Mouse (Mus musculus) E14TG2a.4 (cell line): ENCODE results near the gene Cntnap5a.
A peak's percentile ranks its signal among the peaks of the same experiment; 100 is the strongest.

Experiments used
- H3K27me3 ChIP-seq: 2 replicates; pipeline ENCODE4 v1.6.1; 2014; ENCODE audit warnings: low read length, control low read depth; ENCODE audit not compliant: insufficient read depth
- H3K36me3 ChIP-seq: 2 replicates; pipeline ENCODE4 v1.6.1; 2014; ENCODE audit warnings: low read length, control low read depth; ENCODE audit not compliant: insufficient read depth
- H3K4me1 ChIP-seq: replicated peaks from 2 replicates; pipeline ENCODE4 v1.6.1; 2014; ENCODE audit warnings: low read depth, low read length, control low read depth
- H3K4me3 ChIP-seq: replicated peaks from 2 replicates; pipeline ENCODE4 v1.5.1; 2014; ENCODE audit warnings: mild to moderate bottlenecking, low read length
- H3K9me3 ChIP-seq: 2 replicates; pipeline ENCODE4 v1.6.1; 2014; ENCODE audit warnings: low read length, control low read depth
- CTCF ChIP-seq: conservative IDR thresholded peaks from 2 replicates; pipeline ENCODE4 v1.5.1; 2014; ENCODE audit warnings: low read length
- NANOG ChIP-seq: IDR thresholded peaks from 2 replicates; pipeline ENCODE4 v1.6.1; 2014; ENCODE audit warnings: borderline replicate concordance, low read length, mixed read lengths
- POU5F1 ChIP-seq: IDR thresholded peaks from 2 replicates; pipeline ENCODE4 v1.6.1; 2014; ENCODE audit warnings: low read length, borderline replicate concordance

Cntnap5a gene

DNA sequence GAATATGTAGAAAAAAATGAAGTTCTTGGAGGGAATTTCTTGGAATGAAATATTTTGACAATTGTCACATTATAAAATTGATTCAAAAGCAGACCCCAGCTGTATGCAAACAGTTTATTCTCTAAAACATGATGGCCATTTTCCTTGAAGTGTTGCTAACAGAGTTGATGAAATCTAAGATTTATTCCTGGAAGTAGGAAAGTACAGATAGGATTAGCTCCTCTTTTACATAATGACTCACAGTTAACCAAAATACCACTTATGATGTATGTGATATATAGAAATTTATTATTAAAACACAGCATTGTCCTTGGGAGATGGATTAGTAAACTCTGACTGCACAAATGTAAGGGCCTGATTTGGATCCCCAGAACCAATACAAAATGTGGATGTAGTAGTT lies 669.1 kb downstream of the Cntnap5a start:
- Histone ChIP-seq H3K27me3 (no peaks in the 10 kb centered on the region), H3K4me3 (no peak overlapping the region), H3K9me3 (no peaks in the 10 kb centered on the region), H3K36me3 (no peaks in the 10 kb centered on the region), H3K4me1 (no peaks in the 10 kb centered on the region)
- TF ChIP-seq POU5F1 (no peak), CTCF (no peak), NANOG (no peak)

DNA sequence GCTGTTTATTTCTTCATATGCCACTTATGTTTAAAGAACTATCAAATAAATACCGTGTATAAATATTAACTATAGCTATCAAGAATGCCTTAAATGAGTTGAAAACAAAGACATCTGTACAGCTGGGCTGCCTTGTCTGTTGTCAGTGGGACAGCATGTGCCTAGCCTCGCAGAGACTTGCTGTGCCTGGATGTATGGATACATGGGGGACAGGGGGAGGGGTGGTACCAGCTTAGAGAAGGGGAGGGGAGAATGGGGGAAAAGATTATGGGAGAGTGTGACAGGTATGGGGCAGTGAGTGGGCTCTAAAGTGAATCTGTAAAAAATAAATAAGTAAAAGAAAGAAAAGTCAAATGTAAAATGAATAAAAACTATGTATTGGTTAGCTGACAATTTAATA lies 681.0 kb downstream of the Cntnap5a start:
- H3K27me3 ChIP-seq = no peaks in the 10 kb centered on the region
- H3K4me3 ChIP-seq = no peak overlapping the region
- peaks cover 18% of the 10 kb centered on the region for H3K4me1 ChIP-seq
- no peaks in the 10 kb centered on the region for H3K36me3 ChIP-seq
- TF ChIP-seq CTCF = no peak
- TF ChIP-seq POU5F1 = no peak
- no peak for TF ChIP-seq NANOG
- no peaks in the 10 kb centered on the region for H3K9me3 ChIP-seq

DNA sequence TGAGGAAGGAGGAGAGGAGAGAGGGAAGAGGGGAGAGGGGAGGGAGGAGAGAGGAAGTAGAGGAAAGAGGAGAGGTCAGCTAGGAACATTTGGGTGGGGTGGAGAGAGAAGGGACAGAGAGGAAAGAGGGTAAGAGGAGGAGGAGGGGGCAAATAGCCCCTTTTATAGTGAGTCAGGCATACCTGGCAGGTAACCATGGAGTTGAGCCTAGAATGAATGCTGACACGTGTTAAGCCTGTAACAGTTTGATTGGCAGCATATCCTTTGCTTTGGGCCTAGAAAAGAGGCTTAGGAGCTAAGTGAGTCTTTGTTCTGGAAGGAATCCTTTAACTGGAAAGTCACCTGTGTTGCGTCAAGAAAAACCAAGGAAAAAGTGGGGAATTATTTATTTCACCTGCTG lies 681.6 kb downstream of the Cntnap5a start:
- no peaks in the 10 kb centered on the region for H3K27me3 ChIP-seq
- H3K36me3 ChIP-seq = no peaks in the 10 kb centered on the region
- H3K4me3 ChIP-seq = no peak overlapping the region
- H3K9me3 ChIP-seq = no peaks in the 10 kb centered on the region
- TF ChIP-seq NANOG = no peak
- no peak for TF ChIP-seq POU5F1
- no peak for TF ChIP-seq CTCF
- peaks cover 18% of the 10 kb centered on the region for H3K4me1 ChIP-seq

DNA sequence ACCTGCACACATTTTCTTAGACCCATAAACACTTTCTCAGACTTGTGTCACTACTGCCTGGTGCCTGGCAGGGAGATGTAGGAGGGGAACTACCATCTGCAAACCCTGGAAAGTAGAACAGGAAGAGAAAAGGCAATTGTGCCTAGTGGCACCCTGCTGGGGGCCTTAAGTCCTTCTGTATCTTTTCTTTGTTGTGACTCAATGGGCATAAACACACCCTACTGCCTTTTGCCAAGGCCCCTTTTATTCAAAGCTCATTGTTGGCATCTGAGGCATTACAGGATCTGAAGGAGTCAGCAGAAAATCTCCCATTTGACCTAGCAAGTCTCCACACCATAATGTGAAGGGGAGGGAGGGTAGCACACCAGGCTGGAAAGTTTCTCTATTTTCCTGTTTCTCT lies 682.2 kb downstream of the Cntnap5a start:
- H3K36me3 ChIP-seq = no peaks in the 10 kb centered on the region
- no peak overlapping the region for H3K4me3 ChIP-seq
- peaks cover 18% of the 10 kb centered on the region for H3K4me1 ChIP-seq
- H3K9me3 ChIP-seq = no peaks in the 10 kb centered on the region
- TF ChIP-seq POU5F1 (no peak), NANOG (peak; percentile 85)
- no peaks in the 10 kb centered on the region for H3K27me3 ChIP-seq

DNA sequence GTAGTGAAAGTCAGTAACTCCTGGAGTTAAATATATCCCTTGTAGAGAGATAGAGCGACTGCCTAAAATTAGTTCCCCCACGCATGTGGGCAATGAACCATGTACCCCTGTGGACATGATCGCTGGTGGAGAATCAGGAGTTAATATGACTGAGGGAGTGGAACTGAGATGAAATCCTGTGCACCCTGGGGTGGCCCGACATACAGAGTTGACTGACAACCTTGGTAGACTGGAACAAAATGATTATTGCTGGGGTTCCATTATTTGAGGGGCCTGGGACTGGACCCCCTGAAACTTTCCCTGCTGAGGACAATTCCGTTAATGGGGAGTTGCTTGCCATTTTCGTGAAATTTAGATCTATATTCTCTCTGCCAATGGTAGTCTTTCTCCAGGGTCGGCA lies 683.0 kb downstream of the Cntnap5a start:
- Histone ChIP-seq H3K27me3 (no peaks in the 10 kb centered on the region), H3K9me3 (no peaks in the 10 kb centered on the region), H3K4me1 (peaks cover 18% of the 10 kb centered on the region), H3K4me3 (no peak overlapping the region), H3K36me3 (no peaks in the 10 kb centered on the region)
- no peak for TF ChIP-seq NANOG
- no peak for TF ChIP-seq CTCF

DNA sequence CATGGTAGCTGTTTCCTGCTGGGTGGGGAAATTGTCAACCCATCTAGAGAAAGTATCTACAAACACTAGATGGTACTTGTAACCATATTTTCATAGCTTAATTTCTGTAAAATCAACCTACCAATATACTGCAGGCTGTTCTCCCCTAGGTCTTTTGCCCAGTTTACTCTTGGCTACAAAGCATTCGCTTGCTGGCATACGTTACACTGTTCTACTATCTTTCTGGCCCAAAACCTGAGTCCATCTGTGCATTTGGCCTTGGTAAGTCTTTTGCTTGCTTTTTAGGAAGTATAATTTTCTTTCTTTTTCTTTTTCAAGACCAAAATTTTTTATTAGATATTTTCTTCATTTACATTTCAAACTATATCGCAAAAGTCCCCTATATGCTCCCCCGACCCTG lies 686.3 kb downstream of the Cntnap5a start:
- TF ChIP-seq CTCF = no peak
- no peak for TF ChIP-seq POU5F1
- no peak for TF ChIP-seq NANOG
- Histone ChIP-seq H3K36me3 (no peaks in the 10 kb centered on the region), H3K4me3 (no peak overlapping the region), H3K27me3 (no peaks in the 10 kb centered on the region), H3K4me1 (peaks cover 18% of the 10 kb centered on the region), H3K9me3 (no peaks in the 10 kb centered on the region)

- no peak overlapping the region for H3K4me3 ChIP-seq
- no peaks in the 10 kb centered on the region for H3K4me1 ChIP-seq
- H3K36me3 ChIP-seq = no peaks in the 10 kb centered on the region
- TF ChIP-seq CTCF = no peak
- TF ChIP-seq POU5F1 = no peak
- TF ChIP-seq NANOG = no peak
- H3K9me3 ChIP-seq = no peaks in the 10 kb centered on the region
- H3K27me3 ChIP-seq = no peaks in the 10 kb centered on the region
These were observed 689.0 kb downstream of the Cntnap5a start for GRCm38 (mm10) chr1:116373551-116373950.

DNA sequence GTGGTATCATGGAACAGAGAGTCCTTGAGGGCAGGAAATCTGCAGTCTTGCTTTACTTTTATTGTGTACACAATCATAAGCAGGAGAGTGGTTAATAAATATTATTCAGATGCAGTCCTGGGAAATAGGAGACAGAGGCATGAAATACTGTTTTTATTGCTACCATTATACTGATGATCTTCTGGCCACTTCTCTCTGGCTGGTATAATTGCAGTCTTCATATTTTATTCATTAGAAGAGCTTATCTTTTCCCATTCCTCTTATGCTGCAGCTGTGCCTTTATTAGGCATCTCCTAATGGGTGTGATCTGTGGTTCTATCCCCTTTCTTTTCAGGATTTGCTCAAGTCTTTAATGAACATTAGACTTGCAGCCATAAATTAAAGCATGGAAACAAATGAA lies 707.8 kb downstream of the Cntnap5a start:
- Histone ChIP-seq H3K4me1 (no peaks in the 10 kb centered on the region), H3K4me3 (no peak overlapping the region), H3K36me3 (no peaks in the 10 kb centered on the region), H3K9me3 (no peaks in the 10 kb centered on the region), H3K27me3 (no peaks in the 10 kb centered on the region)
- no peak for TF ChIP-seq CTCF
- no peak for TF ChIP-seq NANOG
- no peak for TF ChIP-seq POU5F1

GRCm38 (mm10) chr1:116401996-116402656 lies 717.6 kb downstream of the Cntnap5a start:
- TF ChIP-seq NANOG (no peak), POU5F1 (no peak), CTCF (no peak)
- Histone ChIP-seq H3K4me3 (no peak overlapping the region), H3K27me3 (no peaks in the 10 kb centered on the region), H3K36me3 (no peaks in the 10 kb centered on the region), H3K9me3 (no peaks in the 10 kb centered on the region), H3K4me1 (no peaks in the 10 kb centered on the region)
